Mouse (Mus musculus): ENCODE results near the gene Kcne1.

The Kcne1 gene

DNA sequence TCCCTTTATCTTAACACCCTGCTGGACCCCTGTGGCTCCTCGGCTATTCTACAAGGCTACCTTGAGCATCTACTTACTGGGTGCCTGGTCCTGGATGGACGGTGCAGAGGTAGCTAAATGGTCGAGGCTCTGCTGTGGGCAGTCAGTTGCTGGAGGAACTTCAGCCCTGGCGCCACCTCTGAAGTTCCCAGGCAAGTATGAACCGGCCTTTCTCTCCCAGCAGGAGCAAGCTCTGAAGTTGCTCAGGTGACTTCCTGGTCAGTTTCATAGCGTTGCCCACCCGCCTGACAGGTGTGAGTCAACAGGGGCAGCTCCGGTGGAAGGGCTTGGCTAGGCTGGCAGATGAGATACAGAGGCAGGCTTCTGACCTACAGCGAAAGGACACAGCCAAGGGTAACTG lies at the start of gene Kcne1:
TSS of gene Kcne1 (minus strand) at position 240 of the 400 bp plus-strand sequence.
- no peak for DNase-seq (ENCODE audit: low spot score)

- DNase-seq (ENCODE audit: low spot score), result no peak
Measured at GRCm38 (mm10) chr16:92407883-92408282, 48.6 kb upstream of the Kcne1 start.

DNA sequence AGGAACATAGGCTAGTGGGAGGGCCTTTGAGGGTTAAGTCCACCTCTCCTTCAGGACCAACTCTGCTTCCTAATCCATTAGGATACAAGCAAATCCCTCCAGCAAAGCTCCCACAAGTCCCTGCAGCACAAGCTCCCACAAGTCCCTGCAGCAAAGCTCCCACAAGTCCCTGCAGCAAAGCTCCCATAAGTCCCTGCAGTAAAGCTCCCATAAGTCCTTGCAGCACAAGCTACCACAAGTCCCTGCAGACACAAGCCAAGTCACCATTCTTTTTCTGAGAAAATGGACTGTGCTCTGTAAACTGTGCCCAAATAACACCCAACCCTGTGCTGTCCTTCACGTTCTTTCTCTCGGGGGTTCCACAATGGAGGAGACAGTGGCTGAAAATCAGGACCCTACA lies 44.9 kb upstream of the Kcne1 start:
- no peak for DNase-seq (ENCODE audit: low spot score)

DNA sequence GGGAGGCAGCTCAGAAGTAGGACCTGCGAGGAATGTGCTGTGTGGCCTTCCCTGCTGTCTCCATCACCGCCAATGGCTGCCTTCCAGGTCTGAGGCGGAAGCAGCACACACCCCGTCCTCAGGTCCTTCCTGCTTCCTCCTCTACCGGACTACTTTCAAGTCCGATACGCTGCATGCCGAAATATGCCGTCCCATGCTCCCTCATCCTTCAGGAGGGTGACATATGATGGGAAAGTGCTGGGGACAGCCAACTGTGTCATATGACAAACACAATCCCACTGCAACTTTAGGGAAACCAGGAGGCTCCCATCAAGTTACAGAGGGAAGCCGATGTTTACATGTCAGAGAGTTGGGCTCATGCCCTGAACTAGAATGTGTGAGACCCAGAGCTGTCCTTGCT lies 43.8 kb upstream of the Kcne1 start:
- DNase-seq (ENCODE audit: low spot score), result no peak

- no peak for DNase-seq (ENCODE audit: low spot score)
Measured at GRCm38 (mm10) chr16:92402216-92402615, 42.9 kb upstream of the Kcne1 start.

- DNase-seq (ENCODE audit: low spot score), result no peak
Measured at GRCm38 (mm10) chr16:92401206-92401605, 41.9 kb upstream of the Kcne1 start.

GRCm38 (mm10) chr16:92399490-92400458 lies 40.5 kb upstream of the Kcne1 start:
- DNase-seq (ENCODE audit: low spot score), result peak; percentile 85

GRCm38 (mm10) chr16:92398574-92399118 lies 39.4 kb upstream of the Kcne1 start:
- DNase-seq (ENCODE audit: low spot score), result no peak

- DNase-seq (ENCODE audit: low spot score), result no peak
Measured at GRCm38 (mm10) chr16:92397745-92398573, 38.7 kb upstream of the Kcne1 start.

DNA sequence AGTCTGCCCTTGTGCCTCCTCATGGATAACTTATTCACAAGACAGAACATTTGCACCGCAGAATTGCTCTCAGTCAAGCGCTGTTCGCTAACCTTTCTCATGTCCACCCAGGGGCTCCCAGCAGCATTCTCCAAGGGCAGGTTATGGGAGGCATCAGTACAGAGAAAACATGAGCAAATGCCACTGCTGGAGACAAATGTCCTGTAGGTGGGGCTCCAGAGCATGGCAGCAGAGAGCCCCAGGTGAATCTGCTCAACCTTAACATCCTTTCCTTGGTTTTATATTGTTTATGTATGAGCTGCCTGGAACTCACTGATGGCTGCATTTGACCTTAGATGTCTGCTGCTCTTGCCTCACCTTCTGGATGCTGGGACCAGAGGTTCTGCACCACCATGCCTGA lies 34.5 kb upstream of the Kcne1 start:
- no peak for DNase-seq (ENCODE audit: low spot score)

GRCm38 (mm10) chr16:92387692-92388091 lies 28.4 kb upstream of the Kcne1 start:
- no peak for DNase-seq (ENCODE audit: low spot score)

DNA sequence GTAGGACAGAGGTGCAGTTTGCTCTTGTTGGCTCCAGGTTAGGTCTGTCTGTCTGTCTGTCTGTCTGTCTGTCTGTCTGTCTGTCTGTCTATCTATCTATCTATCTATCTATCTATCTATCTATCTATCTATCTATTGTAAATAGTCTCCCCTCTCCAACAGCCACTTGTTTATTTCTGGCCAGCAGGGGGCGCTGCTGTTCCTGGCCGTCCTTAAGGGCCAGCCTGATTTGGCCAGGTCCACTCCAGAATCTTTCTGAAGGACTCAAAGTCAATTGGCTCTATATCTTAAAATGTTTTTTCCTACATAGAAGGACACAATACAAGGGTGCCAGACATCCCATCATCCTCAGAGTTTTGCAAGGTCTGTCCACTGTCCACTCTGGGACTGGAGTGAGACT lies 25.8 kb upstream of the Kcne1 start:
- peak; percentile 66 for DNase-seq (ENCODE audit: low spot score)

DNA sequence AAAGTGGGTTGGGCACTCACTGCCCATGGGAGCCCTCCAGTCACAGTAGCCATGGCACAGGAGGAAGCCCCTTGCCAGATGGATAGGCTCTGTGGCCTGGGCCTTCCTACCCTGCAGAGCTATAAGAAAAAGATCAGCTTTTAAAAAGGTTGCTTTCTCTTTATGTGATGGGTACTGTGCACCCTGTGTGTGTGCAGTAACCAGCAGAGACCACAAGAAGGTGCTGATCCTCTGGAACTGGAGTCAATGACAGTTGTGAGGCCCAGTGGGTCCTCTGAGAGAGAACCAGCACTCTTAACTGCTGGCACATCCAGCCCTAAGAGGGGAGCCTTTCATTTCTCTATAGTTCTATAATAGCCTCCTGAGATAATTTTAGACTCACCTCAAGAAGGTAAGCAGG lies 24.1 kb upstream of the Kcne1 start:
- no peak for DNase-seq (ENCODE audit: low spot score)

DNA sequence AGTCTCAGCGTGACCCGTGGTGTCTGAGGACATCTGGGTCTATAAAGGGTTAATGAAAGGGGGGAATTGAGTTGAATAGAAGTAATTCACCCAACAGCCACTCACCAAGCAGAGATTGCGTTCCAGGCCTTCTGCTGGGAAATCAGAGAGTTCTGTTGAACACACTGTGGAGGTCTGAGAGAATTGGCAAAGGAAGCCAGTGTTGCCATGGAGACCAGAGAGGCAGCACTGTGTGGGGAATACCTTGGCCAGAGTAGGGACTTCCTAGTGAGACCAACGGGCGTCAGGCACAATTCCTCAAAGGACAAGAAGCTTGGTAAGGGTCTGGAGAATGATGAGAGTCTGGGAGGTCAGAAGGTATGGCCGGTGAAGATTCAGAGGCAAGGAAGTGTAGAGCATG lies 23.2 kb upstream of the Kcne1 start:
- no peak for DNase-seq (ENCODE audit: low spot score)

GRCm38 (mm10) chr16:92381092-92381491 lies 21.8 kb upstream of the Kcne1 start:
- DNase-seq (ENCODE audit: low spot score), result no peak

DNA sequence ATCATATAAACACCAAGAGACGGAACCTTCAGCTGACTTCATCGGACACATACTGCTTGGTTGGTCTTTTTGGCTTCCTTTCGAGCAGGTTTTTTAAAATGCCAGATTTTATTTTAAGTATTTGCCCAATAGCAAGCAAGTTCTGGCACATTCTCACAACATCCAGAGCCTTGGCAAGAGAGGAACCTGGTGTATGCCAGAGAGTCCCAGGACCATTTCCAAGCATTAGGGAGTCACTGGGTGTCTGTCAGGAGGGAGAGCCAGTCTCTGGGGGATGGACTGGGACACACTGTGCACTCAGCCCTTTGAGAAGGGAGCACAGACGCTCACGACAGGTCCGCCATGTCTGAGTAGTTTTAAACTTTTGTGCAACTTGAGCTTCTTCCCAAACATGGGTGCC lies 17.7 kb upstream of the Kcne1 start:
- DNase-seq (ENCODE audit: low spot score), result no peak

GRCm38 (mm10) chr16:92371623-92372022 lies 12.4 kb upstream of the Kcne1 start:
- no peak for DNase-seq (ENCODE audit: low spot score)

- no peak for DNase-seq (ENCODE audit: low spot score)
Measured at GRCm38 (mm10) chr16:92369260-92369659, 10.0 kb upstream of the Kcne1 start.

DNA sequence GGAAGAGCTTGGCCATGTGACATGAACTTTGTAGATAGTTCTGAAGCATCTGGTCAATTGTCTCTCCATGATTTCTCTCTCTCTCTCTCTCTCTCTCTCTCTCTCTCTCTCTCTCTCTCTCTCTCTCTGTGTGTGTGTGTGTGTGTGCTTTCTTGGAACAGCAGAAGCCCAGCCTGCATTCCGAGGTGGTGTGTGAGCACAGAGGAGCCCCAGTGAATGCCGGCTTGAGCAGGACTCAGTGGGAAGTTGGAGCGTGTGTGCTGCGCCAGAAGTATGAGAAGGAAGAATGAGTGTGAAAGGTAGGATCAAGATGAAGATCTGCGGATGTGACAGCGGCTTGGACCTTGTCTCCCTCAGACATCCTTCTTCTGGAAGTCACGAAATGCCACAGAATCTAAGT lies 6.2 kb upstream of the Kcne1 start:
- no peak for DNase-seq (ENCODE audit: low spot score)

DNA sequence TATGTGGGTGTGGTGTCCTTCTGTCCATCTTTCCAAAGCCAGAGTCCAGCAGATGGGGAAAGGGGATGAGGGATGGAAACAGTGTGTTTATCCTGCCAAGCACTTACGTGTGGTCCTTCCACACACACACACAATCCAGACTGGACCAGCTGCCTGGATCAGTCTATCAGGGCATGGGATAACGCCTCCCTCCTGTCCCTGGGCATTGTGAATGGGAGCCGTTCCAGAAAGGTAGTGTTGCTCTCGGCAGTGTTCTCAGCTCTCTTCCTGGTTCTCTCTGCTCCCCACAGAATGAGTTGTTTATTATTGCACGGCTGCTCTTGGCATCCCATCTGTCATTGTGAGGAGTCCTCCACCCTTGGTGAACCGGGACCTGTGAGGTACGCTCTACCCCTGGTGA lies 1.4 kb upstream of the Kcne1 start:
- no peak for DNase-seq (ENCODE audit: low spot score)

DNA sequence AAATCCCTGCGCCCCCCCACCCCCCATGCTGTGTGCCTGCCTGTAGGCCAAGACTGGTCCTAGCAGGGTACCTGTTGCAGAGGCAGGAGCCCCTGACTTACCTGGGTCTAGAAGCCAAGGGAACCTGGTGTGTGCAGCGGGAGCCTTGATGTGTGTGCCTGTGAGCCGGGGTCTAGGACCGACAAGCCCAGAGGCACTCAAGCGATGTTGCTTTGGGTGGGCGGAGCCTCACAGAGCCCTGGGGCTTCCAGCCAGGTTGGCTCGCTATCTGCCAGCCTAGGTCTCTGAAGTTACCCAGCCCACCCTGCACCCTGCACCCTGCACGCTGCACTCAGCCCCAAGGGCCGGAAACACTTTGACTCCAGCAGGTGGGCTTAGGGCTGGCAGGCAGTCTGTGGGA lies 534 bp downstream of the Kcne1 start:
- DNase-seq (ENCODE audit: low spot score), result no peak

- no peak for DNase-seq (ENCODE audit: low spot score)
Measured at GRCm38 (mm10) chr16:92357566-92357965, 1.7 kb downstream of the Kcne1 start.

GRCm38 (mm10) chr16:92357023-92357422 lies 2.2 kb downstream of the Kcne1 start:
- DNase-seq (ENCODE audit: low spot score), result no peak

Data from ovary, postnatal 36 days (tissue).